Mouse (Mus musculus) MEL (cell line): Measurements from ENCODE around the gene Hist1h2af. TPM values are rescaled to one million over a fixed set of nuclear protein-coding genes. Genes with fewer than 3 reads are reported as not detected.
A peak's percentile ranks its signal among the peaks of the same experiment; 100 is the strongest.

Experiments
- DNase-seq: peaks from one replicate; pipeline ENCODE4 v3.0.0; 2011; ENCODE audit warnings: low read depth, low spot score
- H3K27ac ChIP-seq: 2 replicates; pipeline ENCODE4 v1.5.1; 2012; ENCODE audit warnings: low read depth, mild to moderate bottlenecking, control low read depth, low read length, moderate library complexity; ENCODE audit not compliant: control insufficient read depth
- H3K27me3 ChIP-seq, 2 experiments: fragments of 150-350 bp in 1 of 2; sonication (generic) in 1 of 2; 2 replicates each; pipeline ENCODE4 v1.6.1; 2012; ENCODE audit warnings: low read length in 2 of 2, mild to moderate bottlenecking in 2 of 2, improper control_type of control experiment in 1 of 2, moderate library complexity in 1 of 2; ENCODE audit not compliant: insufficient read depth in 2 of 2, control insufficient read depth in 1 of 2
- H3K36me3 ChIP-seq, 2 experiments: 2 replicates each; pipeline ENCODE4 v1.6.1; 2012 to 2014; ENCODE audit warnings: low read length in 2 of 2, improper control_type of control experiment in 1 of 2, inconsistent platforms in 1 of 2, mild to moderate bottlenecking in 1 of 2; ENCODE audit not compliant: insufficient read depth in 2 of 2, control insufficient read depth in 1 of 2
- H3K4me1 ChIP-seq, 2 experiments: fragments of 150-350 bp in 1 of 2; sonication (generic) in 1 of 2; 2 replicates each; pipeline ENCODE4 v1.6.1; 2012; ENCODE audit warnings: low read length in 2 of 2, improper control_type of control experiment in 1 of 2, mild to moderate bottlenecking in 1 of 2; ENCODE audit not compliant: insufficient read depth in 2 of 2, control insufficient read depth in 1 of 2
- H3K4me3 ChIP-seq, 2 experiments: fragments of 150-350 bp in 1 of 2; sonication (generic) in 1 of 2; 2 replicates each; pipeline ENCODE4 v1.5.1; 2012; ENCODE audit warnings: low read depth in 2 of 2, low read length in 2 of 2, mild to moderate bottlenecking in 2 of 2, moderate library complexity in 2 of 2, control low read depth in 1 of 2, improper control_type of control experiment in 1 of 2; ENCODE audit not compliant: control insufficient read depth in 1 of 2, insufficient read depth in 1 of 2
- H3K79me2 ChIP-seq: 2 replicates; pipeline ENCODE4 v1.6.1; 2012; ENCODE audit warnings: mild to moderate bottlenecking, low read length, moderate library complexity; ENCODE audit not compliant: control insufficient read depth, poor library complexity, insufficient read depth
- H3K9ac ChIP-seq: 2 replicates; pipeline ENCODE4 v1.6.1; 2012; ENCODE audit warnings: low read depth, mild to moderate bottlenecking, control low read depth, low read length, moderate library complexity; ENCODE audit not compliant: control insufficient read depth, poor library complexity, severe bottlenecking
- H3K9me3 ChIP-seq: fragments of 150-350 bp; sonication (generic); replicated peaks from 2 replicates; pipeline ENCODE4 v1.6.1; 2012; ENCODE audit warnings: mild to moderate bottlenecking, low read length, improper control_type of control experiment, moderate library complexity; ENCODE audit not compliant: insufficient read depth
- BHLHE40 ChIP-seq: IDR thresholded peaks from 2 replicates; pipeline ENCODE4 v1.6.1; 2012; ENCODE audit warnings: low read depth, mild to moderate bottlenecking, inconsistent platforms, low read length, improper control_type of control experiment, borderline replicate concordance
- CHD1 ChIP-seq: IDR thresholded peaks from 2 replicates; pipeline ENCODE4 v1.6.1; 2012; ENCODE audit warnings: low read depth, mild to moderate bottlenecking, inconsistent platforms, low read length, improper control_type of control experiment
- CHD2 ChIP-seq: IDR thresholded peaks from 2 replicates; pipeline ENCODE4 v1.6.1; 2011; ENCODE audit warnings: low read length, improper control_type of control experiment
- E2F4 ChIP-seq: IDR thresholded peaks from 2 replicates; pipeline ENCODE4 v1.6.1; 2011; ENCODE audit warnings: low read depth, low read length, improper control_type of control experiment, borderline replicate concordance
- ELF1 ChIP-seq: IDR thresholded peaks from 2 replicates; pipeline ENCODE4 v1.6.1; 2014; ENCODE audit warnings: low read depth, mild to moderate bottlenecking, inconsistent platforms, low read length, improper control_type of control experiment, moderate library complexity
- ETS1 ChIP-seq: IDR thresholded peaks from 2 replicates; pipeline ENCODE4 v1.6.1; 2012; ENCODE audit warnings: low read depth, mild to moderate bottlenecking, inconsistent platforms, low read length, improper control_type of control experiment, moderate library complexity
- GABPA ChIP-seq: IDR thresholded peaks from 2 replicates; pipeline ENCODE4 v1.6.1; 2012; ENCODE audit warnings: low read depth, mild to moderate bottlenecking, inconsistent platforms, low read length, improper control_type of control experiment, moderate library complexity
- JUND ChIP-seq: IDR thresholded peaks from 2 replicates; pipeline ENCODE4 v1.6.1; 2011; ENCODE audit warnings: low read depth, mild to moderate bottlenecking, improper control_type of control experiment, low read length
- MAFK ChIP-seq: IDR thresholded peaks from 2 replicates; pipeline ENCODE4 v1.6.1; 2011; ENCODE audit warnings: low read depth, mild to moderate bottlenecking, low read length, improper control_type of control experiment, borderline replicate concordance
- MYC ChIP-seq: IDR thresholded peaks from 2 replicates; pipeline ENCODE4 v1.6.1; 2011; ENCODE audit warnings: low read depth, mild to moderate bottlenecking, low read length, improper control_type of control experiment, moderate library complexity
- NELFE ChIP-seq: IDR thresholded peaks from 2 replicates; pipeline ENCODE4 v1.6.1; 2011; ENCODE audit warnings: low read depth, low read length, improper control_type of control experiment
- NRF1 ChIP-seq: IDR thresholded peaks from 2 replicates; pipeline ENCODE4 v1.6.1; 2014; ENCODE audit warnings: low read depth, mild to moderate bottlenecking, inconsistent platforms, low read length, improper control_type of control experiment, moderate library complexity; ENCODE audit not compliant: poor library complexity, insufficient read depth, severe bottlenecking
- POLR2A ChIP-seq, 2 experiments: IDR thresholded peaks; 2 replicates each; pipeline ENCODE4 v1.6.1; 2011 to 2012; ENCODE audit warnings: low read length in 2 of 2, mild to moderate bottlenecking in 2 of 2, control low read depth in 1 of 2, improper control_type of control experiment in 1 of 2, low read depth in 1 of 2, moderate library complexity in 1 of 2; ENCODE audit not compliant: control insufficient read depth in 1 of 2, insufficient read depth in 1 of 2, poor library complexity in 1 of 2
- POLR2AphosphoS2 ChIP-seq: IDR thresholded peaks from 2 replicates; pipeline ENCODE4 v1.6.1; 2011; ENCODE audit warnings: low read length, improper control_type of control experiment
- RAD21 ChIP-seq: IDR thresholded peaks from 2 replicates; pipeline ENCODE4 v1.6.1; 2011; ENCODE audit warnings: mild to moderate bottlenecking, low read depth, low read length, improper control_type of control experiment
- SIN3A ChIP-seq: IDR thresholded peaks from 2 replicates; pipeline ENCODE4 v1.6.1; 2012; ENCODE audit warnings: low read length, improper control_type of control experiment, inconsistent platforms
- SMC3 ChIP-seq: IDR thresholded peaks from 2 replicates; pipeline ENCODE4 v1.6.1; 2011; ENCODE audit warnings: low read depth, low read length, improper control_type of control experiment
- TAL1 ChIP-seq: IDR thresholded peaks from 2 replicates; pipeline ENCODE4 v1.6.1; 2012; ENCODE audit warnings: mild to moderate bottlenecking, inconsistent platforms, low read length, moderate library complexity, mixed read lengths
- TBP ChIP-seq: IDR thresholded peaks from 2 replicates; pipeline ENCODE4 v1.8.0; 2011; ENCODE audit warnings: low read depth, low read length, improper control_type of control experiment
- TCF12 ChIP-seq: IDR thresholded peaks from 2 replicates; pipeline ENCODE4 v1.6.1; 2014; ENCODE audit warnings: low read depth, mild to moderate bottlenecking, inconsistent platforms, low read length, improper control_type of control experiment, moderate library complexity
- USF1 ChIP-seq: IDR thresholded peaks from 2 replicates; pipeline ENCODE4 v1.6.1; 2014; ENCODE audit warnings: low read depth, mild to moderate bottlenecking, inconsistent platforms, low read length, improper control_type of control experiment, moderate library complexity
- ZMIZ1 ChIP-seq: IDR thresholded peaks from 2 replicates; pipeline ENCODE4 v1.6.1; 2012; ENCODE audit warnings: low read depth, mild to moderate bottlenecking, inconsistent platforms, low read length, improper control_type of control experiment, moderate library complexity
- ZNF384 ChIP-seq: IDR thresholded peaks from 2 replicates; pipeline ENCODE4 v1.6.1; 2012; ENCODE audit warnings: low read depth, mild to moderate bottlenecking, inconsistent platforms, low read length, improper control_type of control experiment
- polyA plus RNA-seq, 2 experiments: library from polyadenylated mRNA; stranded (reverse) in 1 of 2; unstranded in 1 of 2; fragments of >175 nt in 1 of 2; fragments of >200 nt in 1 of 2; gene quantifications; 2 replicates each; pipeline versions ENCODE4 v1.2.1 to v1.2.4; 2012; ENCODE audit warnings: low replicate concordance in 2 of 2, low read depth in 1 of 2; ENCODE audit not compliant: insufficient read length in 2 of 2, insufficient read depth in 1 of 2, missing spikeins in 1 of 2
- total RNA-seq: library from RNA; depleted of rRNA; stranded (reverse); fragments of 300-350 nt; gene quantifications from 2 replicates; pipeline ENCODE4 v1.2.3, GENCODE M21; 2012

The Hist1h2af gene
- total and polyA plus RNA-seq, 3 experiments = 64.3 to 939 TPM; not detected in 1

GRCm38 (mm10) chr13:23562699-23563462 lies 29.2 kb downstream of the Hist1h2af start (continued):
- TF ChIP-seq MAFK (no peak), NELFE (no peak), TAL1 (peak; percentile 78), TBP (peak; percentile 88), MYC (no peak), BHLHE40 (no peak), E2F4 (no peak), NRF1 (no peak), USF1 (no peak), RAD21 (no peak), JUND (no peak)

GRCm38 (mm10) chr13:23564482-23564881 lies 30.8 kb downstream of the Hist1h2af start:
- H3K9ac ChIP-seq = no peak overlapping the region
- no peak for TF ChIP-seq CHD1
- TF ChIP-seq POLR2A (IDR thresholded peaks at IDR 0.05; ENCODE audit: control insufficient read depth in 1 of 2, insufficient read depth in 1 of 2, low read depth in 1 of 2, low read length in 2 of 2, poor library complexity in 1 of 2) = no peak
- TF ChIP-seq BHLHE40 = no peak
- TF ChIP-seq TCF12 = no peak
- TF ChIP-seq ZNF384 = no peak
- TF ChIP-seq SMC3 = no peak
- no peak for TF ChIP-seq ETS1
- TF ChIP-seq NELFE = no peak
- TF ChIP-seq POLR2AphosphoS2 = no peak
- no peak for TF ChIP-seq CHD2
- no peak for TF ChIP-seq ZMIZ1
- TF ChIP-seq SIN3A = no peak
- no peak for TF ChIP-seq GABPA
- TF ChIP-seq ELF1 = no peak
- H3K4me1 ChIP-seq = peaks cover 4 to 8% of the 10 kb centered on the region in 2 experiments; a peak in 3 of 4 replicates
- H3K27ac ChIP-seq = peak overlapping the region; percentile 100; the same call in 1 of the 2 replicates
- no peaks in the 10 kb centered on the region for H3K9me3 ChIP-seq
- peaks cover 0 to 24% of the 10 kb centered on the region in 2 experiments; a peak in 2 of 4 replicates for H3K36me3 ChIP-seq
- H3K27me3 ChIP-seq = no peaks in the 10 kb centered on the region
- no peaks in the 10 kb centered on the region; the same call in 1 of the 2 replicates for H3K79me2 ChIP-seq
- DNase-seq = no peak
- no peak overlapping the region for H3K4me3 ChIP-seq
